Mouse (Mus musculus) embryonic fibroblast, embryonic 13.5 days (primary cell): Measurements from ENCODE around the gene Pask.

Experiments
- CTCF ChIP-seq: IDR thresholded peaks from 2 replicates; pipeline ENCODE4 v1.5.1; 2011; ENCODE audit warnings: mild to moderate bottlenecking, control low read depth, low read length, moderate library complexity, borderline replicate concordance; ENCODE audit not compliant: insufficient read depth
- POLR2A ChIP-seq: IDR thresholded peaks from 2 replicates; pipeline ENCODE4 v1.6.1; 2011; ENCODE audit warnings: low read depth, mild to moderate bottlenecking, control low read depth, low read length, moderate library complexity

GRCm38 (mm10) chr1:93290956-93291355 lies 52.3 kb downstream of the Pask start:
- TF ChIP-seq CTCF, result no peak
- TF ChIP-seq POLR2A, result no peak
